Mouse (Mus musculus) layer of hippocampus, adult 18-20 months (tissue): ENCODE measurements at regions not wholly inside any gene's neighbourhood (a gene's known extent, or its start where the extent isn't known, plus 50 kb on each side); places are given as distances from the start of the nearest gene placed in this dataset.

Experiments used
- DNase-seq, 2 experiments: peaks; one replicate each; pipeline ENCODE4 v3.0.0; 2022; ENCODE audit warnings: low spot score in 2 of 2

DNA sequence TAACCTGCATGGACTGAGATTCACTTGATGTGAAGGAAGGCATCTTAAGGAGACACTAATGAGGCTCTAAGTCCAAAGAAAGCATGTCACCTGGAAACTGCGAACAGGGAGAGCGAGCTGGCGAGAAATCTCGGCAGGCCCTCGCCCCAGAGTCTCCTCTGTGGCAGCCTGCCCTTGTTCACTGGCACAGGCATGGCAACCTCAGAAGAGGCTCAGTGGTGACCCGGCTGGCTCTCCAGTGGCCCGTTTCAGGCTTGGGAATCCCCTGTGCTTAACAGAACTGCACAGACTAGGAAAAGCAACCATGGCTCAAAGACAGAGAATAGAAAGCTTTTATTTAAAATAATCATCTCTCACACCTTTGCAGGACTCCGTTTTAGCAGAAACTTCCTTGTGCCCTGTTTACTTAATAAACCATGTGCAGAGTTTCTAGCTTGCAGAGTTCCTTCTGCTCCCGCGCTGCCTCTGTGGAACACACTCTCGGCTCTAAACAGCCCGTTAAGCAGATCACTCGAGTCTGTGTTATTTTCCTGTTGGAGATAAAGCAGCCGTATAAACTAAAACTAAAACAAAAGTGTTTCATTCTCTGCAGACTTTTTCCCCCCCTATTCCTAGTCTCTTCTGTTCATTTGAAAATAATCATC is 316.2 kb upstream of the Adamts16 start:
- DNase-seq, result no peak

DNA sequence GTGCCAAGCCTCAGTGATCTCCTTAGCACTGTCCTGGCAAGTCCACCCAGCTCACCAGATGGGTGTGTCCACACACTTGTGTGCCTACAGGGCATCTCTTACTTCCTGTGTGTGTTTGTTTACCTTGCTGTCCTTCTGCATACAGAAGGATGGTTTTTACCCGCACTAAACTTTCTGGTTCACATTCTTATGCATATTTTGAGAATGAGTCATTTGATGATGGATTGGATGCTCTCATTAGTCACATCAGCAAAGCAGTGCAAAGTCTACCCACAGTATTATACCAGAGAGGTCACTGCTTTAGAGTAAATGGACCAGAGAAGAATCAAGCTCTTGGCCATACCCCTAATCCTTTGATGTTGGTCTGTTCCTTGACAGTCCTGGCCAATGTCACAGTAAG is 308.5 kb upstream of the Adamts16 start:
- DNase-seq, result no peak

DNA sequence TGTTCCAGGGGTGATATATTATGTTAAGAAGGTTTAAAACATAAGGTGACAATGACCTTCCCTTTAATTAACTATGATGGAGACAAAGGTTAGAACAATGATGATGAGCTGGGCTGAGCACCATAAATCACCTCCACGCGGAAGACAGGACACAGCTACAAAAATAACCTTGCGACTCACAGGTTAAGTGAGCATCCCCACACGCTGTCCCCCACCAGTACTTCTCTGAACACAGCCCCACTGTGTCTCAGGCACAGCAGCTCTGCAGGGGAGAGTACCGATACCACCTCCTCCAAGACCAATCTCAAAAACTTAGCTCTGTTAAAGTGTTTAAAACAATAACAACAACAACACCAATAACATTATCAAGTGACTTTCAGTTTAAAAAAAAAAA is 307.7 kb upstream of the Adamts16 start:
- DNase-seq, result no peak

DNA sequence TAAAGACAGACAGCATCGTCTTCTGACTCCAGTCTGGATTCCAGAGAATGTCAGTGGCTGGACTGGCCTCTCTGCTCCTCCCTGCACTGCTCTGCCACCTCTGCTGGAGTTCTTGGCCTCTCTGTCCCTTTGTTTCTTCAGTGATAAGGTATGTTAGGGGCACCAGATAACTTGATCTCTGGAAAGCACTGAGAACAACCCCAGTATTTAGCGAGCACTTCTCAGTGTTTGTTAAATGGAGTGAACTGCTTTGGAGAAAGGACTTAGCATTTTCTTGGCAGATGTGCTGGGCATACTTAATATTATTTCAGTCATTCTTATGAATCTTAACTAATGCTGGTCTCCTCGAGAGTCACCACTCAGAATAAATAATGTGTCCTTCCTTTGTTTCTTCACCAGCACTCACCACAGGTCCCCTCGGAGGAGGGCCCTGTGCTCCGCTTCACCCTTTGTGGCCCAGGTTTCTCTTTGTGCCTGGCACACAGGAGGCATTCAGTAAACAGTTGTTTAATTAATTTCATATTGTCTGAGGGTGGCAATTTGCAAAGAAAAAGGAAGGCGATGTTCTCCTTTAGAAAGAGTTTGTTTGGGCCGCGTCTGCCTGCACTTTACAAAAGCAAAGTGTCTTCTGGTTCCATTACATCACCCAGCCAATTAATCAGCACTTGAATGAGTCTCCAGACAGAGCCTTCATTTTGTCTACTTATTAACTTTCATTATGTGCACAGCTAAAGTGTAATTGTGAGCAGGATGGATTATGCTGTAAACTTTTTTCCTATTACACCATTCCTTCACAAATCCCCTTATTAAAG is 307.1 kb upstream of the Adamts16 start:
- DNase-seq, result no peak

DNA sequence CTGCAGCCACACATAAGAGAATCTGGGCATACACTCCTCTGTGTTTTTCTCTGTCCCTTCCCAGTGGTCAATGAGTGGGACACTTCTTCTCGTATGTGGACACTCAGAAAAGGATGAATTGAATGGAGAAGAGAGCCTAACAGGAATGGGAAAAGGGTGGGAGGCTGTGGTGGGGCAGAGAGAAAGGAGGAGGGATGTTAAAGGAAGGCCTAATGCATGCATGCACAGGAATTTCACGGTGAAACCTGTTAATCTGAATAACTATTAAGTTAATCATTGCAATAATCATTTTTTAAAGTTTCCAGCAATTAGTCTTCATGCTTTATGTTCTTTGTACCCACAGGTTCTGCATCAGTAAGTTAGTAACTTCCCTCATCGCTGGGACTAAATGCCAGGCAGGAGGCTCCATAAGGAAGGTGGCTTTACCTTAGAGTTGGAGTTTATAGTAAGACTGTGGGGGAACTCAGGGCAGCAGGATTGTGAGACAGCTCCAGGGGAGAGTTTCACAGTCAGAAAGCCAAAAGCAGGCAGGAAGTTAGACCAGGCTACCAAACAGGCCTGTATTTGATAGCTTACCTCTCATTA is 305.3 kb upstream of the Adamts16 start:
- no peak for DNase-seq

DNA sequence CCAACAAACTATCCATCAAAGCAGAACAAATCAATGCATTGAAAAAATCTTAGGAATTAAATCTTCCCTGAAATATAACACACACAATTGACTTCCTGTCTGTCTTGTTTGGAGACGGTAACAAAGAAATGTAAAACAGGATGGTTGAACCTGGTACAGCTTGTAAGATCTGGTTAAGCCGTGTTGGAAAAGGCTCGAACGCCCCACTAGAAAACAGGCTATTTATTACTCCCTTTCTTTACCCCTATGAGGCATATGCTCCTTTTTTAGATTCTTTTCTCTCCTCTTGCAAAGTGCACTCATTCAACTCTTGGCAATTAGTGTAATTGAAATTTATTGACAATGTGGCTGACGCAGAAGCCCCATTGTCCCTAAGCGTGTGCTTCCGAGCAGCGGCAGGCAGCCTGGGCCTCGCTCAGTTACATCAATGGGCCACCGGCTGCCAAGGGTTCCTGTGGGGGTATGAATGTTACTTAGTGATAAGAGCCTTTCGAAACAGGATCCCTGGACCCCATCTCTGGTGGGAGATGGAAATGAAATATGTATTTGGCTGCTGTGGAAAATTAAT is 297.2 kb upstream of the Adamts16 start:
- no peak for DNase-seq

DNA sequence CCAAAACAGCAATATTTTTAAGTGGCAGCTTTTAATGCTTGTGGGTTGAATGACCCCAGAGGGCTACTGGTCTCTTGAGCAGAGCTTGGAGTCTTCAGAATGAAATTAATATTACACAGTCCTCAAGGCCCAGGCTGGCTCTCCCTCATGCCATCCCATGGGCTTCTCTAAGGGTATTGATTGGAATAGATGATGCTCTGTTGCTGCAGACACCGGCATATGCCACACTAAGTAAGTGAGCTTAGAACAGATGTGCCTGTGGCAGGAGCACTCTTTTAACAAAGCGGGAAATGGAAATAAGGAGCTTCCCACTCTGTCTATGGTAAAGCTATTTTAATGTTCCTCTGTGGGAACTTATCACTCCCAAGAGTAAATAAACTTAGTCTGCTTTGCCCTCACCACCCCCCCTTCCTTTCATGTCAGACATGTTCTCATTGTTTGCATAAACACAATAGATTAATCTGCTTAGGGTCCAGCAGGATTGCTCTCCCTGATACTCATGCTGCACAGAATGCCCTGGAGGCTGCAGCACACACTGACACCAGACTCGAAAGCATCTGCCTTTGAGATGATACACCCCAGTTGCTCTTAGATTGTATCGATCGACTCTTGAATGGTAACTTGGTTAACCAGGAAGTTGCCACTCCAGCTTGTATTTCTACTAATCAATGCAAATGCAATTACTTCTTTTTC is 294.5 kb upstream of the Adamts16 start:
- no peak for DNase-seq

DNA sequence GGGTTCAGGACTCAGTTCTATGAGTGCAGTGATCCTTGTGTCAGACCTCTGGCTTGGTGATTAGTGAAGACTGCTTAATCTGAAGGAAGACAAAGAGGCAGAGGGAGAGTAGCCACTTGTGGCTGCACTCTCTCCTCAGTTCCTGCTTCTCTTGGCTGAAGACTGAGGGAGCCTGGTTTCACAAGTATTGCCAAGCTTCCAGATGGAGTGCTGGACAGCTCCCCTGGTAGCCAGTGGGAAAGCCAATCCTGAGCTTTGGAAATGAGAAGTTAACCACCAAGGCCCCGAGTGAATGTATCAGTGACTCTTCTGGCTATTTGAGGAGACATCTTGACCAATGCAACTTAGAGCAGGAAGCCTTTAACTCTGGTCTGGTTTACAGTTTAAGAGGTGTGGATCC is 279.9 kb upstream of the Adamts16 start:
- no peak for DNase-seq

DNA sequence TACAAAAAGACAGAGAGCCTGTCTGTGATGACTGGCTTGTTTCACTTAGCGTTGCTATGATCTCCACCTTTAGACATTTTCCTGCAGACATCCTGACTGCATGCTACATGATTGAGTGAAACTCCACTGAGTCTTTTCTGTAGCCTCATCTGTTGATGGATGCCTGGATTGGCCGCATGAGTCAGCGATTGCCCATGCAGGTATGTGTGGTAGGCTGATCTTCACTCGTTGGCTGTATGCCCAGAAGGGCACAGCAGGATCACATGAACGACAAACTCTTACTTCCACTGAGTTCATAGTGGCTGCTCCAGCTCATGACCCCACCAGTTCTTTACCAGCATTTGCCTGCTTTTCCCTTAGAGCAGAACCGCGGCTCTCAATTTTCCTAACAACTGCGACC is 266.6 kb upstream of the Adamts16 start:
- no peak for DNase-seq

DNA sequence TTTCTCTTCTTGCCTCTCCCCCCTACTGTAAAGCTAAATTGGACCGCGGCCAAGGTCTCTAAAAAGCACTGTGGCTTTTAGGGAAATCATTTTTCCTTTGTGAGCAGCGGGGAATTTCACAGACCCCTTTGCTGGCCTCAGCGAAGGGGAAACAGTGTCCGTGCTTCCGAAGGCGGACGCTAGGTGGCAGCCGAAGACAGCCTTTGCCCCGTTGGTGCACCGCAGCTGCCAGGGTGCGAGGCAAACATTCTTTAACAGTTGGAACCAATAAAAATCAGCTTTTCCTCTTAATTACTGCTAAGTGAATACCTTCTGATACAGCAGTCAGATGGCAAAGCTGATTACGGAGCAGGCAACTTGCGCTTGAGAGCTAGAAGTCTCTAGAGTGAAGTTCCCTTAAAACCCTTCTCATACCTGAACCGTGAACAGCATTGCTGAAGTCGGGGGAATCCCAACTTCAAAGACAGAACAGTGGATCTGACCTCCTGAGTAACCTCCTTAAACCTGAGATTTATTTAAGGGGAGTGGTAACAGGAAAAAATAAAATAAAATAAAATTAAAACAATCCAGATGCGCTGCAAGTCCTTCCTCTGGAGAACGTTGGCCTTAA is 263.7 kb upstream of the Adamts16 start:
- peak; percentile 52 to 80 for DNase-seq

DNA sequence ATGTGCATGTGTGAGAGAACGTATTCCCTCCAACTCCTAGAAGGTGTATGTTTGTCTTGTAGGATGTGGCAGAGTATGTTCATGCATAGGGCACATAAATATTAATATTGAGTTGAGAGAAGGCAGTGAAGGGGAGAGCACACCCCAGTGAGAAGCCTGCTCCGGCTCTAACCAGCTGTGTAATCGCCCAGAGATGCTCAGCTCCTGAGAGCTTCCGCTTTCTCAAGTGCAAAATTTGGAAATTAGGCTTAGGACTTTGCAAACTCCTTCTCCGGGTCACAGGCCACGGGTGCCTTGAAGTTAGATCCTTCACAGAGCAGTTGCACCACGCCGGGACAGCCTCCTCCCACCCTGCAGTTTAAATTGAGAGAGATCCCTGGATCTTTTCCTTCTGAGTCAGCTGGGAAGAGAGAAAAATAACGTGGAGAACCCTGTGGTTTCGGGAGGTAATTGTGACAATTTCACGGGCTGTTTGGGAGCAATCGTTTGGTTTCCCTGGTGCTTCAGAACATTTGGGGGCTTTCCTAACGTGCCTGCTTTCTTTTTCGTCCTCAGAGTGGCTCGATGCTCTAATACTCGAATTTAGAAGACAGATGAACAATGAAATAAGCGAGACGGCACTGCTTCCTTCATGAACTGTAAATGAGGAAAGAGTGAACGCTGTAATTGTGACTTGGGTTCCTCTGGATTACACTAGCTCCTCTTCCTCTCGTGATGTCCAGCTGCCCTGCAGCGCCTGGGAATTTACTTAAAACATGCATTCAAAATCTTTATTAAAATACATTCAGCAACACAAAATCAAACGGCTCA is 263.0 kb upstream of the Adamts16 start:
- DNase-seq, result peak in 1 of 2 experiments; percentile 7

DNA sequence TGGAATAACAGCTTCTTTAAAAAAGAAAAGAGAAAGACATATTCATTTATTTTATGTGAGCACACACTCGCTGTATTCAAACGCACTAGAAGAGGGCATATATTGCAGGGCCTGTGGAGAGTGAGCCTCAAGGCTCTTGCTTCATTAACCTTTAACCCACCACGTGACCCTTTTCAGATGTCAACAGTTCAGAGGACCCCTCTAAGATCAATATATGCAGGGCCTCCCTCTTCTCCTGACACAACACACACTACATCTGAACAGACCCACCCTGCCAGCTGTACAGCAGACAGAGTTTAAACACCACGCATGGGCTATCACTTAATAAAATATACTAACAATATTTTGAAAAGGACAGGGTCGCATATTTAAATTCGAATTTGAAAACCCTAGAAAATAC is 242.7 kb upstream of the Adamts16 start:
- no peak for DNase-seq

DNA sequence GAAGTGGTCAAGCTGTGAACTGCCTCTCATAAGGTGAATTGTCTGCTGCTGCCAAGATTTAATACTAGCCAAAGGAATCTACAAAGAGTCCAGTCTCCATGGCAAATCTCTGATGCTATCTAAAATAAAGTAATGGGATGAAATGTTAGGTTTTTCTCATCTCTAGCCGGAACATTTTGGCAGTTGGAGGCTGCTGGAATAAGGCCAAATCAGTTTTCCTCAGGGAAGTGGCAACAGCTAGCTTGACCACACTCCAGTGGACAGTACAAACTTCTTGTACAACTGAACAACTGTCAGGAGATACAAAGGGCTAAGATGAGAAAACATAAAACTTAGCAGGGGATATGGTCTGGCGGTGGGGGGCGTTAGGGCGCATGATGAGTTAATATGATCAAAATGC is 234.3 kb upstream of the Adamts16 start:
- DNase-seq, result no peak

DNA sequence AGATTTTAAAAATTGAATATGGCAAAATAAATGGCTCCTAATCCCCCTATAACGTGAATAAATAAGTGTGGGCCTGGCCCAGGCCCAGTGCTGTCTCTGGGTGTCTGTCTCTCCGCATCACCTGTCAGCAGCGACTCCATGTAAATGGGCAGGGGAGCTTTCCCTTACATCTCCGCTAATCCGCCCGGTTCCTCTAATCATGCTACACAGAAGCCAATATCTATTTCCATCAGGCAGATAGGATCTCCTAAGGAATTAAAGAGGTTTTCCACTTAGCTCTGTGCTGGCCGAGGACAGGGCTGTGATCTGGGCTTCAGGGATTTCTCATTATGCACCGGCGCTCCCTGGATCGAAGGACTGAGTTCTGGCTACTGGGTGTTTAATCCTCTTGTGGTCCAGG is 232.4 kb upstream of the Adamts16 start:
- no peak for DNase-seq

DNA sequence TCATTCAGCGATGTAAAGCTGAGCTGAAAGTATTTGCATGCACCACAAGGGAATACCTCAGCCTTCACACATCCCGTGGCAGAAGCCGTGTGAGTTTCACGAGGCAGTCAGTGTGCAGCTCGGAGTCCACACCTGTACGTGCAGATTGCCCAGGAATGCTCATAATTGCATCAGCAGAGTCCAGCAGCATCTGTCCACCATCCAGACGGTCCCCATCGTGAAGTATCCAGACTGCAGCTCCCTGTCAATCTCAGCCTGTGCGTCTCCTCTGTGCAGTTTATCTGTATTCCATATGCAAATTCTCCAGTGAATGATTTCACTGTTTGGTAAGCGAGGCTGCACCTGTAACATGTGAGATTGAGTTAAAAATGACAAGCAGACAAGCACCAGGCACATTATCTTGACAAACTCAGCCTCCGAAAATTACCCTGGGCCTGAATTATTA is 227.2 kb upstream of the Adamts16 start:
- DNase-seq, result no peak

DNA sequence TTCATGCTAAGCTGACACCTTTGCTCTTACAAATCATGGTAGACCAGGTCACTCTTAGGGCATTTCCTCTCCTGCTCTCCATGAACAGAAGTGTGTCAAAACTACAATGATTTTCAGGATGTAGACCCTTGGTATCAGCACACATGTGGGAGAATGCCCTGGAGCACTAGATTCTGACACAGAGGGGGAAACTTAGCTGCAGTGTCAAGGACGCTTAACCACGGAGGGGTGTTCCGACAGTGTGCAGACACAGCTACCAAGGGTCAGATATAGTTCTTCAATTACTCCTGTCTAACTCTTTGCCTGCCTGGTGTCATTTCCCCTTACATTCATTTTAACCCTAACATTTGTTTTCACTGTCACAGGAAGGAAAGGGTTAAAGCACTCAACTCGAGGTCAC is 226.4 kb upstream of the Adamts16 start:
- no peak for DNase-seq

DNA sequence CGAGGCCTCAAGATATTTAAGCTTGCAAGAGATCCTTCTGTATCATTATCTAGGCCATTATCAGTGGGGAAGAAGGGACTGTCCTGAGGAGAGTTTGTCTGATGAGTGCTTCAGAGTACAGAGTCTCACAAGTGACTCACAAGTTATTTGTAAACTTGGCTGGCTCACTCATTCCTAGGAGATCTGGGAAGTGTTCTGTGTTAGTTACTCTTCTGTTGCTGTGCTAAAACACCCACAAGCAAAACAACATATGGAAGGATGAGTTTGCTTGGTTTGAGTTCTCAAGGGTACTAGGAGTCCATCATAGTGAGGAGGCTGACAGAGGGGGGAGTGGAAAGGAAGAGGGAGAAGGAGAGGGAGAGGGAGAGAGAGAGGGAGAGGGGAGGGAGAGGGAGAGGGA is 224.0 kb upstream of the Adamts16 start:
- no peak for DNase-seq

DNA sequence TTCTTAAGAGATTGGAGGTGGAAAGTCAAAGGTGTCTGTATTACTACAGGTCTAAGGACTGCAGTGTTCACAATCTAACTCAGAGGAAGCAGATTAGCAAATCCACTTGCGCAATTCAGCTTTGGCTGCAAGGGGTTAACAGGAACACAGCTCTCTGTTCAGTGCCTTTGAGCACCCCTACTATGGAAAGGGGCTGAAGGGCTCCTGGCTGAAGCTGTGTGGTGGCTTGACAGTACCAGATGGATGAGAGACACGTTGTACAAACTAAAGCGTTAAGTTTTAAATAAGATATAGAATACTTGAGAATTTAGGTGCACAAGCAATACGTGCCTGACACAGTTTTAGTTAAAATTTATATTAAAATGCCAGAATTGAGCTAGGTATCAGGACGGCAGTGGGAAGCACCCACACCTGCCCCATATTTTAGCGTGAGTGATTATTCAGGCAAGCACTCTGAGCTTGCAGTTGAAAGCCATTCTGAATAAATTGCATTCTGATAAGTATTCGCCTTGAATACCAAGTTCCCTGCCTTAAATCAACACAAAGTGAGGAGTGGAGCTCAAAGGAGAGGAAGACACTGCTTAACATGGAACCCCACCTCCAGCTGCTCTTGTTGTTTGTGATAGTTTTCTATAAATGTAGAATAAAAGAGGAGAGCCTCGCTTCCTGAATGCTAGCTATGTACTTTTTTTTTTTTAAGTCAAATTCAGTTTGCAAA is 223.1 kb upstream of the Adamts16 start:
- DNase-seq, result no peak

DNA sequence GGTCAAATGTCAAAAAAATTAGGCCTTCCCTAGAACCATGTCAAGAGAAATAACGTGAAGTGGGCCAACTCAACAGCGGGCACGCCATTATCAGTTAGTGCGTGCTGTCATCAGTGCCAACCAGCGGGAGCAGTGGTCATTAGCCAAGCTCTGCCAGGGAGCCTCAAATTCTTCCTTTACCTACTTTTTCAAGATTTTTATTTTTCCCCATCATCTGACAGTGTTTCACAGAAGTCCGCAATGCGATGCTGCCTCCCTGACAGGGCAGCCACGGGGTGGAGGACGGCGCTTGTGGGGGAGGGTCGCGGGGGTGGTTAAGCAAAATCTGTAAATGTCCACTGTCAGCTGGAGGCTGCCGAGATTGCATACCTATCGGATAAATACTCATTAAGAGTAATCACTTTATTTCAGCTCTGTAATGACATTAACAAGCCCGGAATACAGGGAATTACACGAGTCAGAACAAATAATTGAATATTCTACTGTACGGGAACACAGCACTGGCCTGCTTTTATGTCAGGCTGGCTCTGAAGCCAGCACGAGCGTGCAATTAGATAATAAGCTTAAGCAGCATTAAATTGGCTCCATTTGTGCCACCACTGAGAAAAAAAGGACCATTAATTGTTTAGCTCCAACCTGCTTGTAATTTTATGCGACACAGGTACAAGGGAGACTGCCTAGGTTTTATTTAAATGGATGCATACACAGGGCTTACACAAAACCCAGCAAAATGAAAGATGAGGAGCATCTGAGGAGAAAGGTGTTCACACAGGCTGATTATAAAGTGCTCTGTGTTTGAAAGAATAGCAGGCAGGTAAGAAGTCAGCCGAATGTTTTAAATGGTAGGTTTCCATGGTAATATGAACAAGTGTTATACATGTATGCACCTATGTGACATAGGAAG is 212.0 kb upstream of the Adamts16 start:
- no peak for DNase-seq
